Mouse (Mus musculus) kidney, adult 18-20 months (tissue): ENCODE measurements at regions not wholly inside any gene's neighbourhood (a gene's known extent, or its start where the extent isn't known, plus 50 kb on each side); places are given as distances from the start of the nearest gene placed in this dataset.

ENCODE experiments used
- DNase-seq: peaks from one replicate; pipeline ENCODE4 v3.0.0; 2021

- DNase-seq, result no peak
Observed at GRCm38 (mm10) chr2:170257671-170258235, 109.8 kb upstream of the Zfp217 start.

- no peak for DNase-seq
Observed at GRCm38 (mm10) chr2:170255997-170256396, 108.1 kb upstream of the Zfp217 start.

DNA sequence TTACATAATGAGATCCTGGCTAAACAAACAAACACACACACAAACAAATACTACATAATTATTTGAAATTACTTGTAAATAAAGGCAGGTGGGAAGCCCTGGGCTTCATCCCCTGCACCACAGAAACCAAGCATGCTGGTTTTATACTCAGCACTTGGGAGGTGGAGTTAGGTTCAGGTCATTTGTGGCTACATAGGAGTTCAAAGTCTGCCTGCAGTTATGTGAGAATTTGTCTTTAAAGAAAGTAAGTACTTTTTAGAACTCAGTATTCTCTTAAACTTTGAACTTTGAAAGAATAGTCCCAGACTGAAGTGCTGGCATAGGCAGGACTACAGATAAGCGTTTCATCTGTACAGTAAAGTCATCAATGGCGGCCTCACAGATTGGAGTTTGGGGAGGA, 107.6 kb upstream of the Zfp217 start:
- no peak for DNase-seq

- no peak for DNase-seq
Observed at GRCm38 (mm10) chr2:170253681-170254440, 106.0 kb upstream of the Zfp217 start.

- DNase-seq, result no peak
Observed at GRCm38 (mm10) chr2:170252255-170253034, 104.5 kb upstream of the Zfp217 start.

DNA sequence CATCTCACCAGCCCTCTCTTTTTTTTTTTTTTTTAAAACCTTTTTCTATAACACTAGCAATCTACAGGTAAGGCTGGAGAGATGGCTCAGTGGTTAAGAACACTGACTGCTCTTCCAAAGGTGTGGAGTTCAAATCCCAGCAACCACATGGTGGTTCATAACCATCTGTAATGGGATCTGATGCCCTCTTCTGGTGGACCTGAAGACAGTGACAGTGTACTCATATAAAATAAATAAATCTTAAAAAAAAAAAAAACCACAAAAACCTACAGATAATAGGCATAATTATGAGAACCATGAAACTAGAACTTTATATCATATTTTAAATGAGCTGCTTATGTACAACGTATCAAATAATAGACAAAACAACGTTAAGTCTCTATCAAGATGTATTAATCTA, 102.8 kb upstream of the Zfp217 start:
- no peak for DNase-seq

GRCm38 (mm10) chr2:170247702-170248445, 100.0 kb upstream of the Zfp217 start:
- DNase-seq, result no peak

DNA sequence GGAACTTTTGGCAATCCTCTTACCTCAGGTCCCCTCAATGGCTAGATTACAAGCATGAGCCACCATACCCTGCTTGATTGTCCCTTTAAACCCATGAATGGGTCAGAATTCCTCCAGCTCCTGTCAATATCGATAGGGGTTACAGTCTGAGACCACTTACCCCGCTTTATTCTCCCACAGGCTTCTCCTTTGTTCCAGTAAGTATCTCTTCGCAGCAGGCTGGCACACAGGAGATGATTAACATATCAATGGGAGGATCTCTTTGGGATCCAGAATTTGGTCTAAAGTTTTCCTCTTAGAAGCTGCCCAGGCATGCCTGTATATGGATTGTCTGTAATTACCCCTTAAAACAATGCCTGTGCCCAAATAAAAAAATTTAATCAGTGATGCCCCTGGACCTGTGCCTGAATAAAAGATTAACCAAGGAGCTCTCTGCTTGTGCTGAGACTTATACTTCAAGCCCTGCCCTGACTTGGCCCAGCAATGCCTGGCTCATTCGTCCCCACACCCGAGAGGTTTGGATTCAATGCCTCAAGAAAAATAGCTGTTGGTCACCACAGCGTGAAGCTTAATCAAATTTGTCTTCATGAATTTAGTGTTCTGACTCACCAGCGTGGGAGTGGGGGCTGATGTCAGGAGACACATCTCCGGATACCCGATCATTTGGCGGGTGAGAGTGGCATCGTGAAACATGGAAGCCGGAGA, 97.9 kb upstream of the Zfp217 start:
- no peak for DNase-seq

DNA sequence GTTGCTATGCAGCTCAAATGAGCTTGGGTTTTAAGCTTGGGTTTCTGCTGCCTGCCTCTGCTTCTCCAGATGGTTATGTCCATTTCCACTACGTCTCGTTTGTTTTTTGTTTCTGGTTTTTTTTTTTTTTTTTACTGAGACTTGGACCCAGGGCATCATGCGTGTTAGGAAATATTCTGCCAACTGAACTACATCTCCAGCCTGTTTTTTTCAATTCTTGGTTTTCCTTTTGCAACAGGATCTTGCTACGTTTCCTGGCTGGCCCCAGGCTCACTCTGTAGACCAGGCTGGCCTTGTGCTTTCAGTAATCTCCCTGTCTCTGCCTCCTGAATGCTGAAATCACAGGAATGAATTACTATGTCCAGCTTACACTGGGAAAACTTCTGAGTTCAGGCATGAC, 96.2 kb upstream of the Zfp217 start:
- DNase-seq, result no peak

DNA sequence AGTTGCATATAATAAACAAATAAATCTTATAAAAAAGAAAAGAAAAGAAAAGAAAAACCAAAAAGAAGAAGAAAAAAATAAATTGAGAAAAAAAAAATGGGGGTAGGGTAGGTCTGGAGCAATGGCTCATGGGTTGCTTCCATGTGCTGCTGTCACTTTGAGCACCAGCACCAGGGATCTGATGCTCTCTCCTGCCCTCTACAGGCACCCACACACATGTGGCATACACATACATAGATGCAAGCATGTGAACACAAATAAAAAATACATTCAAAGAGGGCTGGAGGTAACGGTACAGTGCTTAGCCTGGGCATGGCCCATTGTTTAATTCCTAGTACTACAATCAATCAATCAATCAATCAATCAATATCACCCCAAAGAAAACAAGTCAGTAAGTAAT, 90.1 kb upstream of the Zfp217 start:
- no peak for DNase-seq

GRCm38 (mm10) chr2:170233426-170233825, 85.5 kb upstream of the Zfp217 start:
- no peak for DNase-seq

DNA sequence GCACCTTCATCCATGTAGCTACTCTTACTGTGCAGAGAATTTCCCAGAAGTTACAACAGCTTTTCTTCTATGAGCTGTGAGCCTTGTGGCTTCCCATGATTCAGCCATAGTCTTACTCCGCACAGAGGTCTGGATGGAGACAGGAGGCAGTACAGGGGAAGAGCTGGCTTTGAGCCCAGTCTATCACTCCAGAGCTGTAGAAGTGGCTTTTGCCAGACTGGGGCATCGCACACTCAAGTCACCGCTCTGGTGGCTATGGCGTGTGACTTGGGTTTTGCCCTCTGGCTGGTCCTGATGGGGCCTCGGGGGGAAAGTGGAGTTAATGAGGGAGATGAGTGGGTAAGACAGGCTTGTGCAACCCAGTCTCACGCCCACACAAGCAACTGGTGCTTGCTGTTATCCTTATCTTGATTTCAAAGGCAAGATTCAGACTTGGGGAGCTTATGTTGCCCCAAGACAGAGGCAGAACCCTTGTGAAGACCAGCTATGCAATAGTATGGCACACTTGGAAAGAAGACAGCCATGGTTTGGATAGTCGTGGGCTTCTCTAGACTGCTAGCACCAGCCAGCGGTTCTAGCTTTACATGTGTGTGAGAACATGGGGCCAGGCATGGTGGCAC, 81.7 kb upstream of the Zfp217 start:
- DNase-seq, result no peak

- DNase-seq, result no peak
Observed at GRCm38 (mm10) chr2:170228318-170228994, 80.6 kb upstream of the Zfp217 start.

GRCm38 (mm10) chr2:170223872-170224271, 76.0 kb upstream of the Zfp217 start:
- no peak for DNase-seq

- DNase-seq, result no peak
Observed at GRCm38 (mm10) chr2:170222819-170223218, 74.9 kb upstream of the Zfp217 start.

DNA sequence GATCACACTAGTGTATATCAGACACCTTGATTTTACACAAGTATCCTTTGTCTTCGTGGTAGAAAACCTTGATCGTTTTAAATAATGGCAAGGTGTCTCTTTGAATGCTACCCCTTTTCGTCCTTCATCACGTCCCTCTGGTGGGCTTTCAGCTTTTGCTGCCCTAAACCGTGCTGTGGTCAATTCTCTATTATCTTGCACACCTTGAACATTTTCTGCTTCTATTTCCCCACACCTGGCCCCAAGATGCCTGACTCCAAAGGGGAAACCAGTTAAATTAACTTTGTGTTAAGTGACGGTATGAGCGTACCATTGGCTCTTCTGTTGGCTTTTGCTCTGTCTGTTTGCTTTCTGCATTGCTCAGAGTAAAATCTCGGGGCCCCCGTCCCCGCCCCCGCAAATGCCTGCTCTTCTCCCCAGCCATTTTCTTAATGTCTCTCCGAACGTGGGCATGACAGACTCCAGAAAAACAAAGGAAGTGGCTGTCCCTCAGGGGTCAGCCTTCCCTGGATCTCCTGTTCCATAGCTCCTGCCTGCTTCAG, 74.2 kb upstream of the Zfp217 start:
- DNase-seq, result no peak

- DNase-seq, result peak; percentile 39
Observed at GRCm38 (mm10) chr2:170220871-170221369, 73.0 kb upstream of the Zfp217 start.

- no peak for DNase-seq
Observed at GRCm38 (mm10) chr2:170220443-170220842, 72.5 kb upstream of the Zfp217 start.

DNA sequence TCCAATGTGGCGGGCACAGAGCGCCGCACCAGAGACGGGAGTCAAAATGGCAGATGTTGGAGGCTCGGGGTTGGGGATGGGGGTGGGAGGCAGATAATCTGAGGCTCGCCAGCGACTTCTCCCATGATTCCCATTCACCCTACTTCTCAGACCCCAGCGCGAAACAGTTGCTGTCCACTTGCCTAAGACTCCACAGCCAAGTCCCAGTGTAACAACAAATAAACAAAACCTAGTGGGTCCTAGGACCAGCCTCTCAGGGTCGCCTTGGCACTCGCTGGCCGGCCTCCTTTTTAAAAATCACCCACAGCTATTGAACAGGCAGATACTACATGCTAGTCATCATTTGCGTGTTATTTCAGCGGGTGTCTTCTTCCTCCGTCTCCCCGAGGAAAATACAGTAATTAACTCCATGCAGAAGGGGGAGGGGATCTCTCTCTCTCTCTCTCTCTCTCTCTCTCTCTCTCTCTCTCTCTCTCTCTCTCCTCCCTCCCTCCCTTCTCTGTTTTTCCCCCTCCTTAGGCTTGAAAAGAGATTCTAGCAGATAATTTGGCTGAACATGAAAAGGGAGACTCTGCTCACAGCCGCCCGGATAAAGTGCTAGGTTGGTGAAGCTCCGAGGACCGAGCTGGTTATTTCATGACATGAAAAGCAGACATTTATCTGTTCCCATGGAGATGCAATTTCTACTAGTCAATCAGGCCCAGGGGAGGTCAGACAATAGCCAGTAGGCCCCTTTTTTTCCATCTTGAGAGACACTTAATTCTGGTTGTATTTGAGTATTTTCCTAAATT, 71.9 kb upstream of the Zfp217 start:
- DNase-seq, result peak; percentile 16

DNA sequence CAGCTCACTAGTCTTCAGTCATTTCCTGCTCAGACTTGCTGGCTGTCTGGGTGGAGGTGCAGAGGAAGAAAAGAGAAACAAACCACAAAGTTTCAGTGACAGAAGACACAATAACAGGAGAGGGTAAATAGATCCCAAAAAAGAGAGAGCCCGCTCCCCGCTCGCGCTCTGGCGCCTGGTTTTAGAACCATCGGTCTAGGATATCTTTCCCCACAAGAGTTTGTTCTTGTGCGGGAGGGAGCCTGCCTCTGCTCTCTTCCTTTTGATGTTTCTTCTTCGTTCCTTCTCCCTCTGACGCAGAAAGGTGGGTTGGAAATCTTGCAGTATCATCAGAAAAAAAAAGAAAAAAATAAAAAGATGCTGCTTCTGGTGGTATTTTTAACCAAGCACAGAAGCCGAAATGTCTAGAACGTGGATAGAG, 71.3 kb upstream of the Zfp217 start:
- DNase-seq, result no peak
